Mouse (Mus musculus): ENCODE results near the gene Cisd2.

GRCm38 (mm10) chr3:135411056-135411455 lies 12.7 kb downstream of the Cisd2 start:
- TF ChIP-seq EP300 (IDR thresholded peaks at IDR 0.05; ENCODE audit: low read depth) (no peak), CTCF (IDR thresholded peaks at IDR 0.05; ENCODE audit: low read depth) (no peak)

Data from liver, postnatal 0 days (tissue).